Mouse (Mus musculus) heart, postnatal 0 days (tissue): ENCODE measurements around the gene Anapc16. TPM values are rescaled to one million over a fixed set of nuclear protein-coding genes. Genes with fewer than 3 reads are reported as not detected.
"Not testable (repeated sequence)": the region's sequence is repeated elsewhere in the genome, so short reads cannot be mapped to it uniquely, and the experiment has no call there.

Experiments
- ATAC-seq: fragments of 200-750 bp; cut with Nextera tagmentation; 2 replicates; pipeline ENCODE4 v1.8.0; 2017; ENCODE audit warnings: low read depth, moderate number of reproducible peaks, moderate library complexity; ENCODE audit not compliant: insufficient read depth
- DNase-seq: peaks from one replicate; pipeline ENCODE4 v3.0.0-alpha.2; 2016; ENCODE audit warnings: low spot score
- H3K27ac ChIP-seq: fragments of 300-500 bp; sonication (generic); 2 replicates; pipeline ENCODE4 v1.5.1; 2014; ENCODE audit warnings: low read depth, mild to moderate bottlenecking
- H3K27me3 ChIP-seq: fragments of 300-500 bp; sonication (generic); 2 replicates; pipeline ENCODE4 v1.6.1; 2014; ENCODE audit warnings: low read length, mixed read lengths; ENCODE audit not compliant: control insufficient read depth, insufficient read depth
- H3K36me3 ChIP-seq: fragments of 300-500 bp; sonication (generic); replicated peaks from 2 replicates; pipeline ENCODE4 v1.6.1; 2014; ENCODE audit warnings: low read length, mixed read lengths; ENCODE audit not compliant: control insufficient read depth, insufficient read depth
- H3K4me1 ChIP-seq: fragments of 300-500 bp; sonication (generic); 2 replicates; pipeline ENCODE4 v1.6.1; 2014; ENCODE audit warnings: antibody characterized with exemption; ENCODE audit not compliant: control insufficient read depth, insufficient read depth
- H3K4me2 ChIP-seq: fragments of 300-500 bp; sonication (generic); 2 replicates; pipeline ENCODE4 v1.6.1; 2014; ENCODE audit warnings: low read depth, mild to moderate bottlenecking, low read length, moderate library complexity
- H3K4me3 ChIP-seq: fragments of 300-500 bp; sonication (generic); 2 replicates; pipeline ENCODE4 v1.5.1; 2014; ENCODE audit warnings: low read depth, low read length
- H3K9ac ChIP-seq: fragments of 300-500 bp; sonication (generic); replicated peaks from 2 replicates; pipeline ENCODE4 v1.6.1; 2014; ENCODE audit warnings: low read depth, low read length, mixed read lengths
- H3K9me3 ChIP-seq: fragments of 300-500 bp; sonication (generic); replicated peaks from 2 replicates; pipeline ENCODE4 v1.6.1; 2016; ENCODE audit warnings: low read length; ENCODE audit not compliant: control insufficient read depth
- CTCF ChIP-seq: IDR thresholded peaks from 2 replicates; pipeline ENCODE4 v1.5.1; 2016; ENCODE audit warnings: antibody characterized with exemption, control low read depth, low read depth
- EP300 ChIP-seq: IDR thresholded peaks from 2 replicates; pipeline ENCODE4 v1.6.1; 2016; ENCODE audit warnings: antibody characterized with exemption, low read depth
- WGBS: fragments of 180-500 bp; shearing (Covaris S2); extraction: QIAGEN DNeasy Blood & Tissue Kit; methylation state at CpG from one replicate; pipeline ENCODE4 v1.1.7; 2014; 5-methylcytosine and 5-hydroxymethylcytosine counted together
- polyA plus RNA-seq: library from polyadenylated mRNA; unstranded; fragments of >200 nt; fragmentation: Nextera tagmentation; extraction: Ambion mirVana; gene quantifications from 2 replicates; pipeline ENCODE4 v1.2.1, GENCODE M21; 2015
- total RNA-seq: library from RNA; depleted of rRNA; stranded (reverse); fragments of >200 nt; gene quantifications from 2 replicates; pipeline ENCODE4 v1.2.3, GENCODE M21; 2014; ENCODE audit warnings: low replicate concordance

Gene Anapc16
- total and polyA plus RNA-seq, 2 experiments from 2014 or later = 29.7 to 104 TPM

GRCm38 (mm10) chr10:60002203-60002602 lies 732 bp downstream of the Anapc16 start:
- Histone ChIP-seq H3K4me1 (peaks cover 16% of the 10 kb centered on the region; the same call in 1 of the 2 replicates), H3K27me3 (no peaks in the 10 kb centered on the region), H3K9ac (peak overlapping the region; percentile 81), H3K4me3 (peak overlapping the region; percentile 75), H3K27ac (peak overlapping the region; percentile 98), H3K36me3 (peaks cover 5% of the 10 kb centered on the region; the same call in 1 of the 2 replicates), H3K9me3 (no peaks in the 10 kb centered on the region), H3K4me2 (peak overlapping the region; percentile 73)
- WGBS = 3% methylated on average over 12 of the region's 12 CpGs
- DNase-seq (no peak), ATAC-seq (no peak)
- no peak for TF ChIP-seq CTCF
- no peak for TF ChIP-seq EP300

DNA sequence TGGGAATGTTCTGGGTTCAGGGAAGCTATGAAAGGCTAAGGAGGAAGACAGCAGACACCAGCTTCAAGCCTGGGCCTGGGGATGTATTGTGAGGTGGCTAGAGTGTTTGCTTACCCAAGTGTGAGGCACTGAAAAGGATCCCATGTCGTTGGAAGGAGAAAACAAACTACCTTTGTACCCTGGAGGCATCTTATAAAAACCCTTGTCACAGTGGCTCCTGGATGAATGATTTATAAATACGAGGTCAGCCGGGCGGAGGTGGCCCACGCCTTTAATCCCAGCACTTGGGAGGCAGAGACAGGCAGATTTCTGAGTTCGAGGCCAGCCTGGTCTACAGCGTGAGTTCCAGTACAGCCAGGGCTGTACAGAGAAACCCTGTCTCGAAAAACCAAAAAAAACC lies 1.3 kb downstream of the Anapc16 start:
- Histone ChIP-seq H3K4me2 (peak overlapping the region; percentile 73), H3K4me1 (peaks cover 16% of the 10 kb centered on the region; the same call in 1 of the 2 replicates)
- H3K27ac ChIP-seq, ATAC-seq, H3K4me3 ChIP-seq, H3K9ac ChIP-seq, H3K27me3 ChIP-seq, DNase-seq, H3K36me3 ChIP-seq, H3K9me3 ChIP-seq: not testable (repeated sequence)
- 85% methylated on average over 8 of the region's 8 CpGs for WGBS

- Histone ChIP-seq H3K4me2 (no peak overlapping the region), H3K27ac (no peak overlapping the region), H3K4me3 (no peak overlapping the region), H3K9ac (no peak overlapping the region), H3K27me3 (no peaks in the 10 kb centered on the region), H3K9me3 (no peaks in the 10 kb centered on the region), H3K36me3 (peaks cover 26% of the 10 kb centered on the region), H3K4me1 (peaks cover 24% of the 10 kb centered on the region)
- TF ChIP-seq EP300 = no peak
- no peak for TF ChIP-seq CTCF
- ATAC-seq (no peak), DNase-seq (no peak)
- WGBS = 93% methylated on average over 3 of the region's 3 CpGs
Measured at GRCm38 (mm10) chr10:59999057-59999456, 3.9 kb downstream of the Anapc16 start.

DNA sequence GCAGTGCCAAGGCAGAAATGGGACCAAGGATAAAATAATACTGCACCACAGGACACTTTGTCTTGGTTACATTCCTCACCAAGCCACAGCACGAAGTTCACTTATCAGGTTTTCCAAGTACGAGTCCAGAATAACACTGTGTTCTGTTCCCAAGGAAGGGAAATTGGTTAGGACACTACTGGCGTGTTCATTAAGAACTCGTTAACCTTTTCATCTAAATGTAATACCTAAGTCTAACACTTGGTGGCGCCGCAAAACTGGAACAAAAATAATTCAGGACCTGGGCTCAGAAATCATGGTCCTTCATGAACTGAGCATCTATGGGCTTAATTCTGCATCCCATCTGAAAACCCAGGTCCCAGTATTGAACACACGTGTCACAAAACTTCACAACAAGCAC lies 5.3 kb downstream of the Anapc16 start:
- H3K9ac ChIP-seq = no peak overlapping the region
- no peak overlapping the region for H3K4me3 ChIP-seq
- no peak overlapping the region for H3K4me2 ChIP-seq
- H3K27ac ChIP-seq = peak overlapping the region; percentile 4; the same call in 1 of the 2 replicates
- TF ChIP-seq CTCF = peak; percentile 69
- no peak for TF ChIP-seq EP300
- H3K36me3 ChIP-seq = peaks cover 34% of the 10 kb centered on the region
- H3K9me3 ChIP-seq = no peaks in the 10 kb centered on the region
- peak; percentile 73 for DNase-seq
- peaks cover 25% of the 10 kb centered on the region for H3K4me1 ChIP-seq
- 8% methylated on average over 7 of the region's 7 CpGs for WGBS
- ATAC-seq = no peak
- H3K27me3 ChIP-seq = no peaks in the 10 kb centered on the region

DNA sequence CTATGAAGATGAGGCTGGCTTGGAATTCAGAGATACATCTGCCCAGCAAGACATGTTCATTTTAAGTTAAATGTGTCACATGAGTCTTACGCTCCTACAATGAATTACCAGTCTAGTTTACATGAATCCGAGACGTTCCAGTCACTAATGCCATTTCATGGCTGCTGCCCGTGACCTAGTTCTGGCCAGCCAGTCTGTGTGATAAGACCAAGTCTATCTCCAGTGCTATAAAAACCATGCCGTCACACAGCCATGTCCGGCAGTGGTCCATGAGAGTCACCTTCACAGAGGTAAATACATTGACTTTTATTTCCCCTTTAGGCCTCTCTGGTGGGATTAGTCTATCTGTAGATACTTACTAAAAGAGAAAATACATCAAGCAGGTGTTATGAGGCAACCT lies 7.0 kb downstream of the Anapc16 start:
- H3K4me1 ChIP-seq = peaks cover 32% of the 10 kb centered on the region
- peak; percentile 64 for DNase-seq
- H3K27ac ChIP-seq = peak overlapping the region; percentile 79
- 47% methylated on average over 6 of the region's 6 CpGs for WGBS
- H3K27me3 ChIP-seq = no peaks in the 10 kb centered on the region
- H3K9me3 ChIP-seq = no peaks in the 10 kb centered on the region
- H3K4me2 ChIP-seq = no peak overlapping the region
- peaks cover 30% of the 10 kb centered on the region for H3K36me3 ChIP-seq
- no peak overlapping the region for H3K4me3 ChIP-seq
- TF ChIP-seq CTCF = no peak
- peak; percentile 50; the same call in 1 of the 2 replicates for TF ChIP-seq EP300
- no peak overlapping the region for H3K9ac ChIP-seq
- peak; percentile 64 for ATAC-seq

- DNase-seq, H3K4me3 ChIP-seq, H3K4me2 ChIP-seq, H3K9me3 ChIP-seq, ATAC-seq, H3K27ac ChIP-seq, H3K9ac ChIP-seq, H3K27me3 ChIP-seq: not testable (repeated sequence)
- Histone ChIP-seq H3K4me1 (peaks cover 43% of the 10 kb centered on the region), H3K36me3 (peaks cover 49% of the 10 kb centered on the region)
- WGBS = 98% methylated on average over 2 of the region's 3 CpGs
Measured at GRCm38 (mm10) chr10:59993813-59994212, 9.1 kb downstream of the Anapc16 start.
